Mouse (Mus musculus): ENCODE measurements around the gene Exoc6b.

DNA sequence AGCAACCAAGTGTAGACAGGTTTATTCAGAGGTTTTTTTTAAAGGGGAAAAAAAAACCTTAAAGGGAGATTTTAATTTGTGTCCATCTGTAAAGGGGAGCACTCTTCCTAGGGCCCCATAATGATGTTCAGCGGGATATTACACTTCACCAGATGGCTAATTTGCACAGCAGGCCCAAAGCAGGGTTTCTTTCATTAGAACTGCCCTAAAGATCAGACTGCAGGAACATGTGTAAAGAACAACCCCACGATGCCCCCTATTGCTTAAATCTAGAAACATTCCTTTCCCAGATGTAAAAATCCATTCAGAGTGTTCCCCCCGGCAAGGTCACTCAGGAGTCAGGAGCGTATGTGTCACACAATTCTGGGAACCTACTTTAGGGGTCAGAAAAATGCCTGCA is 202.2 kb downstream of the Exoc6b start:
- TF ChIP-seq POLR2A (IDR thresholded peaks at IDR 0.05; ENCODE audit: borderline replicate concordance, control insufficient read depth, low read depth, low read length) (no peak), CTCF (IDR thresholded peaks at IDR 0.05; ENCODE audit: control insufficient read depth, insufficient read depth, low read length) (no peak)

Data from bone marrow, adult 2 months (tissue).